7 mouse cellular contexts compared by ENCODE assay signal in genomic region chr9:57074822-57075603, GRCm38 (mm10). TPM values are rescaled to one million over a fixed set of nuclear protein-coding genes. Genes with fewer than 3 reads are reported as not detected.
A peak's percentile ranks its signal among the peaks of the same experiment; 100 is the strongest.
DNase-seq lines count a peak whose midpoint lies in the region; ATAC-seq lines count a peak whose summit lies in the region.

No protein-coding gene starts in this region.

- WGBS in hindbrain, embryonic 13.5 days: 5% methylated on average over 17 of the region's 17 CpGs

- peak overlapping the region; percentile 74 for H3K9ac ChIP-seq in hindbrain, embryonic 13.5 days

- H3K4me2 ChIP-seq in hindbrain, embryonic 13.5 days: peak overlapping the region; percentile 94

- ATAC-seq in hindbrain, embryonic 13.5 days (ENCODE audit: low FRiP score): no peak
- peak; percentile 17; the same call in 1 of the 2 replicates for ATAC-seq in megakaryocyte-erythroid progenitor cell, adult 5-6 weeks (replicated peaks; ENCODE audit: low FRiP score, low TSS enrichment, poor library complexity, severe bottlenecking)

- H3K9me3 ChIP-seq in hindbrain, embryonic 13.5 days: no peaks in the 10 kb centered on the region

- peak; percentile 74 for DNase-seq in T-cell, adult 2 months (ENCODE audit: low spot score)
- DNase-seq in cerebellum, adult 9-10 months: peak; percentile 85
- peak; percentile 57 for DNase-seq in forelimb bud, embryonic 11.5 days (ENCODE audit: low read depth, low spot score)
- peak; percentile 56 to 66 for DNase-seq in left cerebral cortex, adult 18-20 months (ENCODE audit: low spot score in 2 of 2)
- peak; percentile 80 for DNase-seq in skeletal muscle tissue, adult 2 months (ENCODE audit: low read depth, low spot score)

- H3K27ac ChIP-seq in hindbrain, embryonic 13.5 days: peak overlapping the region; percentile 97

- H3K27me3 ChIP-seq in hindbrain, embryonic 13.5 days: no peaks in the 10 kb centered on the region

- peak overlapping the region; percentile 92 for H3K4me3 ChIP-seq in hindbrain, embryonic 13.5 days

- H3K36me3 ChIP-seq in hindbrain, embryonic 13.5 days: no peaks in the 10 kb centered on the region

- peaks cover 34% of the 10 kb centered on the region for H3K4me1 ChIP-seq in hindbrain, embryonic 13.5 days (replicated peaks)

RNA-seq across cellular contexts. Expression of gene Sin3a, which starts 3.2 kb away (rescaled TPM):
- 26.0 and 28.8 TPM in 2 replicates for polyA plus RNA-seq in hindbrain, embryonic 13.5 days (2015; fragmentation: Nextera tagmentation; extraction: Ambion mirVana)
- total RNA-seq in left cerebral cortex, adult 18-20 months (2021): 10 to 100 TPM; 32.3 to 34.7 TPM
- 65.6 and 111 TPM in 2 replicates for total RNA-seq in megakaryocyte-erythroid progenitor cell, adult 5-6 weeks (2014; fragmentation: Nextera tagmentation)
- 108 and 111 TPM in 2 replicates for total RNA-seq in megakaryocyte-erythroid progenitor cell, adult 5-6 weeks (2017)

RNA-seq across cellular contexts. Expression of gene Man2c1, which starts 55.5 kb away (rescaled TPM):
- polyA plus RNA-seq in hindbrain, embryonic 13.5 days (2015; fragmentation: Nextera tagmentation; extraction: Ambion mirVana): 66.7 and 82.1 TPM in 2 replicates
- total RNA-seq in left cerebral cortex, adult 18-20 months (2021): 100 to 1,000 TPM; 127 to 138 TPM
- 83.6 and 95.2 TPM in 2 replicates for total RNA-seq in megakaryocyte-erythroid progenitor cell, adult 5-6 weeks (2014; fragmentation: Nextera tagmentation)
- total RNA-seq in megakaryocyte-erythroid progenitor cell, adult 5-6 weeks (2017): 38.8 and 64.8 TPM in 2 replicates
